23 mouse cellular contexts compared by ENCODE assay signal in the genomic region with DNA sequence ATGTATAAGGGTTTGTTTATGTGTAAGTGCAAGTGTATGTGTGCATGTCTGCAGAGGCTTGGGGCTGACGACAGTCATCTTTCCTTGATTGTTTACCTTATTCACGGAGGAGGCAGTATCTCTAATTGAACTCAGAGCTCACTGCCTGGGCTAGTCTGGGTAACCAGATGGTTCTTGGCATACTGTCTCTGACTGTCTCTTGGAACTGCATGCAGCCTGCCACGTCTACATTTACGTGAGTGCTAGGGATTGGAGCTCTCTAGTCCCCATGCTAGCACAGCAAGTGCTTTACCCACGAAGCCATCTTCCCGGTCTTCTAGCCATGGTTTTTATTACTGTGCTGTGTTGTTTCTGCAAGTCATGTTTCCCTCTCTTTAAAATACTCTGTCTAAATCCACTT.
DNase-seq lines count a peak whose midpoint lies in the region; ATAC-seq and TF ChIP-seq lines count a peak whose summit lies in the region.
"Had no signal": no experiment of that assay in that cellular context is flagged by ENCODE, and none has a peak within 500 bp of the region (broad histone marks: within the 10 kb centered on the region; RNA-seq: fewer than 3 reads in every experiment).

No protein-coding gene starts in this region.

- H3K9ac ChIP-seq in forebrain, embryonic 13.5 days = no peak overlapping the region
- no peak overlapping the region for H3K9ac ChIP-seq in forebrain, embryonic 11.5 days (ENCODE audit: low read length)
- H3K9ac ChIP-seq: hindbrain, embryonic 15.5 days; kidney, embryonic 15.5 days; midbrain, embryonic 15.5 days; neural tube, embryonic 15.5 days had no signal

- H3K4me3 ChIP-seq in forebrain, embryonic 13.5 days = no peak overlapping the region
- no peak overlapping the region for H3K4me3 ChIP-seq in forebrain, embryonic 11.5 days (ENCODE audit: low read depth, low read length)
- H3K4me3 ChIP-seq in layer of hippocampus, adult 2 months = no peak overlapping the region
- H3K4me3 ChIP-seq: hindbrain, embryonic 15.5 days; kidney, embryonic 15.5 days; limb, embryonic 10.5 days; midbrain, embryonic 15.5 days; myocyte; neural tube, embryonic 15.5 days had no signal

- H3K9me3 ChIP-seq in forebrain, embryonic 13.5 days (replicated peaks) = no peaks in the 10 kb centered on the region
- no peaks in the 10 kb centered on the region for H3K9me3 ChIP-seq in forebrain, embryonic 11.5 days (ENCODE audit: control insufficient read depth, low read length)
- H3K9me3 ChIP-seq: hindbrain, embryonic 15.5 days; kidney, embryonic 15.5 days; limb, embryonic 10.5 days; midbrain, embryonic 15.5 days; neural tube, embryonic 15.5 days had no signal

- no peak overlapping the region for H3K4me2 ChIP-seq in forebrain, embryonic 13.5 days
- H3K4me2 ChIP-seq in forebrain, embryonic 11.5 days (ENCODE audit: low read depth, low read length, severe bottlenecking) = no peak overlapping the region
- H3K4me2 ChIP-seq: hindbrain, embryonic 15.5 days; kidney, embryonic 15.5 days; midbrain, embryonic 15.5 days; neural tube, embryonic 15.5 days had no signal

- WGBS in forebrain, embryonic 13.5 days = 78% methylated on average over 6 of the region's 6 CpGs
- WGBS in forebrain, embryonic 11.5 days = 87% methylated on average over 6 of the region's 6 CpGs

- no peaks in the 10 kb centered on the region for H3K27me3 ChIP-seq in forebrain, embryonic 13.5 days
- no peaks in the 10 kb centered on the region for H3K27me3 ChIP-seq in forebrain, embryonic 11.5 days (ENCODE audit: control insufficient read depth, insufficient read depth, low read length)
- H3K27me3 ChIP-seq: hindbrain, embryonic 15.5 days; kidney, embryonic 15.5 days; midbrain, embryonic 15.5 days; neural tube, embryonic 15.5 days had no signal

- 0 out of 2 replicates have a peak, but pooled peaks cover 2% of the 10 kb centered on the region for H3K36me3 ChIP-seq in forebrain, embryonic 13.5 days (ENCODE audit: poor library complexity, severe bottlenecking)
- H3K36me3 ChIP-seq in forebrain, embryonic 11.5 days (ENCODE audit: control insufficient read depth, insufficient read depth, low read length) = no peaks in the 10 kb centered on the region
- H3K36me3 ChIP-seq: hindbrain, embryonic 15.5 days; kidney, embryonic 15.5 days; limb, embryonic 10.5 days; midbrain, embryonic 15.5 days; neural tube, embryonic 15.5 days had no signal

- no peak for DNase-seq in forebrain, embryonic 11.5 days (ENCODE audit: low spot score)
- peak; percentile 49 to 64 for DNase-seq in layer of hippocampus, adult 2 months (ENCODE audit: low spot score in 2 of 2)
- no peak for DNase-seq in layer of hippocampus, postnatal 36 days
- DNase-seq in cerebellum, adult 8-10 months = peak; percentile 13
- no peak for DNase-seq in heart, adult 8-10 months (ENCODE audit: low spot score)
- DNase-seq: B cell, adult 2 months; gastrocnemius, postnatal 14 days; heart, adult 18-20 months; heart, postnatal 4 days; kidney, postnatal 4 days; lung, adult 18-20 months; lung, postnatal 14 days; spleen, adult 18-20 months; thymus, adult 2 months had no signal

- peak overlapping the region; percentile 25 for H3K27ac ChIP-seq in forebrain, embryonic 13.5 days
- H3K27ac ChIP-seq in forebrain, embryonic 11.5 days (ENCODE audit: low read depth, low read length) = no peak overlapping the region
- peak overlapping the region; percentile 56 for H3K27ac ChIP-seq in layer of hippocampus, adult 2 months
- H3K27ac ChIP-seq: kidney, embryonic 15.5 days; limb, embryonic 10.5 days; midbrain, embryonic 15.5 days; neural tube, embryonic 15.5 days had no signal

- peaks cover 20% of the 10 kb centered on the region; the same call in 1 of the 2 replicates for H3K4me1 ChIP-seq in forebrain, embryonic 13.5 days
- H3K4me1 ChIP-seq in forebrain, embryonic 11.5 days (replicated peaks; ENCODE audit: control insufficient read depth, insufficient read depth, low read length) = no peaks in the 10 kb centered on the region
- H3K4me1 ChIP-seq: kidney, embryonic 15.5 days; limb, embryonic 10.5 days had no signal

- ATAC-seq in forebrain, embryonic 13.5 days = peak; percentile 75; the same call in 1 of the 2 replicates
- ATAC-seq in forebrain, embryonic 11.5 days (replicated peaks; ENCODE audit: low FRiP score) = no peak
- ATAC-seq in erythroblast, adult 5-6 weeks (replicated peaks; ENCODE audit: low FRiP score, poor library complexity, severe bottlenecking) = no peak
- ATAC-seq: intestine, postnatal 0 days; midbrain, embryonic 15.5 days had no signal

- no peak for TF ChIP-seq CTCF in layer of hippocampus, adult 2 months (conservative IDR thresholded peaks at IDR 0.05)

Comparison
In these comparisons a context has a peak if more than half of its experiments do, and no peak if none do; other contexts are left out.
1. DNase-seq: peak in layer of hippocampus, adult 2 months (2 of 2) and cerebellum, adult 8-10 months (single experiment); none in forebrain, embryonic 11.5 days (single experiment), layer of hippocampus, postnatal 36 days (0 of 2) and heart, adult 8-10 months (single experiment).